Mouse (Mus musculus) CH12.LX (cell line): ENCODE results near the gene Kcnma1. TPM values are rescaled to one million over a fixed set of nuclear protein-coding genes. Genes with fewer than 3 reads are reported as not detected.

Experiments
- DNase-seq: peaks from one replicate; pipeline ENCODE4 v3.0.0-alpha.2; 2013; ENCODE audit errors: extremely low read depth
- H3K27ac ChIP-seq: 2 replicates; pipeline ENCODE4 v1.5.1; 2012; ENCODE audit warnings: low read depth, mild to moderate bottlenecking, control low read depth, moderate library complexity; ENCODE audit not compliant: insufficient read depth
- H3K27me3 ChIP-seq: replicated peaks from 2 replicates; pipeline ENCODE3; 2012; ENCODE audit warnings: inconsistent platforms
- H3K36me3 ChIP-seq, 2 experiments: replicated peaks in 1 of 2; 2 replicates each; pipeline versions ENCODE3 to v1.6.1; 2012; ENCODE audit warnings: inconsistent platforms in 1 of 2, low read length in 1 of 2, mild to moderate bottlenecking in 1 of 2, mixed read lengths in 1 of 2, moderate library complexity in 1 of 2; ENCODE audit not compliant: control insufficient read depth in 1 of 2, insufficient read depth in 1 of 2
- H3K4me1 ChIP-seq, 2 experiments: 2 replicates each; pipeline ENCODE4 v1.6.1; 2012; ENCODE audit warnings: inconsistent platforms in 1 of 2, moderate library complexity in 1 of 2; ENCODE audit not compliant: insufficient read depth in 2 of 2, control insufficient read depth in 1 of 2
- H3K4me2 ChIP-seq: 2 replicates; pipeline ENCODE4 v1.6.1; 2012; ENCODE audit warnings: low read depth, mild to moderate bottlenecking, control low read depth; ENCODE audit not compliant: poor library complexity, insufficient read depth, severe bottlenecking
- H3K4me3 ChIP-seq, 3 experiments: fragments of 150-350 bp in 1 of 3; sonication (generic) in 1 of 3; replicated peaks in 1 of 3; 2 replicates each; pipeline versions ENCODE3 to v1.5.1; 2011 to 2012; ENCODE audit warnings: low read depth in 2 of 3, low read length in 2 of 3, mild to moderate bottlenecking in 2 of 3, moderate library complexity in 2 of 3, control low read depth in 1 of 3, improper control_type of control experiment in 1 of 3, inconsistent platforms in 1 of 3, mixed read lengths in 1 of 3; ENCODE audit not compliant: poor library complexity in 1 of 3
- H3K79me2 ChIP-seq: replicated peaks from 2 replicates; pipeline ENCODE4 v1.6.1; 2012; ENCODE audit warnings: mild to moderate bottlenecking, moderate library complexity; ENCODE audit not compliant: control insufficient read depth, poor library complexity, insufficient read depth, severe bottlenecking; ENCODE audit errors: extremely low read depth
- H3K9ac ChIP-seq: 2 replicates; pipeline ENCODE4 v1.6.1; 2012; ENCODE audit warnings: low read depth, mild to moderate bottlenecking, control low read depth, moderate library complexity; ENCODE audit not compliant: insufficient read depth
- H3K9me3 ChIP-seq: replicated peaks from 2 replicates; pipeline ENCODE3; 2012; ENCODE audit warnings: low read length, inconsistent platforms, mixed read lengths
- CHD1 ChIP-seq: IDR thresholded peaks from 2 replicates; pipeline ENCODE4 v1.6.1; 2012; ENCODE audit warnings: low read depth, low read length, improper control_type of control experiment, inconsistent platforms
- E2F4 ChIP-seq: IDR thresholded peaks from 2 replicates; pipeline ENCODE4 v1.6.1; 2011; ENCODE audit warnings: low read depth, low read length, improper control_type of control experiment; ENCODE audit not compliant: insufficient replicate concordance
- ELF1 ChIP-seq: IDR thresholded peaks from 2 replicates; pipeline ENCODE4 v1.6.1; 2014; ENCODE audit warnings: low read depth, mild to moderate bottlenecking, inconsistent platforms, low read length, improper control_type of control experiment
- EP300 ChIP-seq: IDR thresholded peaks from 2 replicates; pipeline ENCODE4 v1.6.1; 2011; ENCODE audit warnings: low read length, improper control_type of control experiment
- GABPA ChIP-seq: IDR thresholded peaks from 2 replicates; pipeline ENCODE4 v1.6.1; 2012; ENCODE audit warnings: low read depth, low read length, improper control_type of control experiment, inconsistent platforms; ENCODE audit not compliant: insufficient replicate concordance
- MAFK ChIP-seq: IDR thresholded peaks from 2 replicates; pipeline ENCODE4 v1.6.1; 2011; ENCODE audit warnings: low read length, improper control_type of control experiment; ENCODE audit not compliant: insufficient replicate concordance
- MAX ChIP-seq: IDR thresholded peaks from 2 replicates; pipeline ENCODE4 v1.6.1; 2011; ENCODE audit warnings: low read length, improper control_type of control experiment
- MXI1 ChIP-seq: IDR thresholded peaks from 2 replicates; pipeline ENCODE4 v1.6.1; 2011; ENCODE audit warnings: mild to moderate bottlenecking, low read depth, low read length, improper control_type of control experiment
- MYC ChIP-seq: IDR thresholded peaks from 2 replicates; pipeline ENCODE4 v1.6.1; 2011; ENCODE audit warnings: low read depth, mild to moderate bottlenecking, improper control_type of control experiment, low read length
- PAX5 ChIP-seq: IDR thresholded peaks from 2 replicates; pipeline ENCODE4 v1.6.1; 2012; ENCODE audit warnings: low read length, inconsistent platforms, mixed read lengths
- POLR2AphosphoS2 ChIP-seq: IDR thresholded peaks from 2 replicates; pipeline ENCODE4 v1.6.1; 2011; ENCODE audit warnings: low read depth, low read length, improper control_type of control experiment
- SMC3 ChIP-seq: IDR thresholded peaks from 2 replicates; pipeline ENCODE4 v1.6.1; 2011; ENCODE audit warnings: low read depth, low read length, improper control_type of control experiment
- TBP ChIP-seq: conservative IDR thresholded peaks from 2 replicates; pipeline ENCODE4 v1.6.1; 2011; ENCODE audit warnings: low read depth, low read length, improper control_type of control experiment
- UBTF ChIP-seq: IDR thresholded peaks from 2 replicates; pipeline ENCODE4 v1.6.1; 2012; ENCODE audit warnings: low read depth, mild to moderate bottlenecking, inconsistent platforms, low read length, improper control_type of control experiment, moderate library complexity
- USF1 ChIP-seq: IDR thresholded peaks from 2 replicates; pipeline ENCODE4 v1.6.1; 2014; ENCODE audit warnings: low read depth, mild to moderate bottlenecking, inconsistent platforms, low read length, improper control_type of control experiment
- USF2 ChIP-seq: conservative IDR thresholded peaks from 2 replicates; pipeline ENCODE4 v1.6.1; 2011; ENCODE audit warnings: low read depth, low read length, improper control_type of control experiment
- ZKSCAN1 ChIP-seq: IDR thresholded peaks from 2 replicates; pipeline ENCODE4 v1.6.1; 2012; ENCODE audit warnings: low read depth, inconsistent platforms, low read length, improper control_type of control experiment, borderline replicate concordance
- ZNF384 ChIP-seq: IDR thresholded peaks from 2 replicates; pipeline ENCODE4 v1.6.1; 2012; ENCODE audit warnings: low read depth, low read length, improper control_type of control experiment, inconsistent platforms
- dilution Hi-C: fragments of 300-500 bp; cut with MboI; formaldehyde crosslinking; loops from 2 replicates; pipeline ENCODE4 v1.14.3; 2020; ENCODE audit warnings: low sequenced_read_pairs; ENCODE audit not compliant: extremely low pct_unique_long_range_greater_than_20kb, extremely low pct_ligation_motif_present
- in situ Hi-C: fragments of 300-500 bp; cut with MboI; formaldehyde crosslinking; loops from 3 replicates; pipeline ENCODE4 v1.14.3; 2019; ENCODE audit warnings: low sequenced_read_pairs, low pct_ligation_motif_present, low pct_unique_long_range_greater_than_20kb, mixed read lengths
- polyA plus RNA-seq: library from polyadenylated mRNA; unstranded; fragments of >175 nt; gene quantifications from 2 replicates; pipeline ENCODE4 v1.2.1, GENCODE M21; 2012; ENCODE audit warnings: low read depth; ENCODE audit not compliant: insufficient read length
- total RNA-seq, 2 experiments: library from RNA; depleted of rRNA; stranded (reverse); fragments of 300-350 nt in 1 of 2; fragments of >200 nt in 1 of 2; gene quantifications; 2 replicates each; pipeline ENCODE4 v1.2.3; 2012 to 2014

The Kcnma1 gene
- total and polyA plus RNA-seq, 3 experiments = 0.10 to 0.17 (median 0.12) TPM

DNA sequence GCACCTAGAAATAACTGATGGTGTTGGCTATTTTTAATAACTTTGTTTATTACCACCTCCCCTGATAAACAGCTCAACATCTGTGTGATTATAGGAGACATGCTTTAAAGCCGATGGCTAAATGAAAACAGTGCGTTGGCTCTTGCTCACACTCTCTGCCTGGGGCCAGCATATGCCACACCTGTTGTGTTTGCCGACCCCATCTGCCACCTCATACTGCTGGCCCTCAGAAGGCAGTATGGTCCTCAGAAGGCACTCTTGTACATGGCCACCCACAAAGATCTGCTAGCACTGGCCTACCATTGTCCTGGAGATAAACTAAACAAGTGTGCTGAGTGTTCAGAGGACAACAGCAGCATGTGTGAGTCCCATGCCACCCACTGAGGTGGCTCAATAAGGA lies 118.3 kb downstream of the Kcnma1 start:
- Histone ChIP-seq H3K79me2 (no peaks in the 10 kb centered on the region), H3K4me3 (no peak overlapping the region), H3K36me3 (no peaks in the 10 kb centered on the region), H3K27me3 (no peaks in the 10 kb centered on the region), H3K9me3 (peaks cover 35% of the 10 kb centered on the region), H3K27ac (no peak overlapping the region), H3K4me1 (peaks cover 0 to 6% of the 10 kb centered on the region in 2 experiments; a peak in 1 of 4 replicates), H3K9ac (no peak overlapping the region), H3K4me2 (no peak overlapping the region)
- no peak for DNase-seq
- in situ Hi-C loops (no loop called here), dilution Hi-C loops (no loop called here)
- no peak for TF ChIP-seq UBTF
- no peak for TF ChIP-seq GABPA
- TF ChIP-seq SMC3 = no peak
- TF ChIP-seq POLR2AphosphoS2 = no peak
- no peak for TF ChIP-seq USF2
- TF ChIP-seq MAFK = no peak
- no peak for TF ChIP-seq TBP
- no peak for TF ChIP-seq E2F4

DNA sequence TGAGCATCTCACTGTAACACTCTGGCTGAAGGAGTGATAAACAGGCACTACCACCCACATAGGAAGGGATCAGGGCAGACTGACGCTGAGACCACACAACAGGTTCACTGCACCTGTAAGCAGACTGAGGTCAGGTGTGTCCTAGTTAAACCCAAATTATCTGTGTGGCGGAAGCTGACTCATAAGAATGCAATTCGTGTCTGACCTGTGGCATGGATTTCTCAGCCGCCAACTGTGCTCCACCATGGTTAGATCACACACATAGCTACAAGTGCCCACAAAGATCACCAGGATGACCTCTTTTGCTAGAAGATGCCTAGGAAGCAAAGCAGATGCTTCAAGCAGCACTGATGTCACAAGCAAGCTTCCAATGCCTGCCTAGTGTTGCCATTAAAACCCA lies 128.2 kb downstream of the Kcnma1 start:
- Histone ChIP-seq H3K9ac (no peak overlapping the region), H3K27me3 (no peaks in the 10 kb centered on the region), H3K4me3 (no peak overlapping the region), H3K36me3 (no peaks in the 10 kb centered on the region), H3K9me3 (peaks cover 2% of the 10 kb centered on the region), H3K4me2 (no peak overlapping the region), H3K79me2 (no peaks in the 10 kb centered on the region), H3K4me1 (no peaks in the 10 kb centered on the region), H3K27ac (no peak overlapping the region)
- in situ Hi-C loops = no loop called here
- no peak for DNase-seq
- dilution Hi-C loops = no loop called here
- no peak for TF ChIP-seq ZNF384
- TF ChIP-seq E2F4 = no peak
- TF ChIP-seq USF1 = no peak
- no peak for TF ChIP-seq CHD1
- no peak for TF ChIP-seq MAFK
- TF ChIP-seq MYC = no peak
- no peak for TF ChIP-seq TBP
- TF ChIP-seq EP300 = no peak
- no peak for TF ChIP-seq MAX

DNA sequence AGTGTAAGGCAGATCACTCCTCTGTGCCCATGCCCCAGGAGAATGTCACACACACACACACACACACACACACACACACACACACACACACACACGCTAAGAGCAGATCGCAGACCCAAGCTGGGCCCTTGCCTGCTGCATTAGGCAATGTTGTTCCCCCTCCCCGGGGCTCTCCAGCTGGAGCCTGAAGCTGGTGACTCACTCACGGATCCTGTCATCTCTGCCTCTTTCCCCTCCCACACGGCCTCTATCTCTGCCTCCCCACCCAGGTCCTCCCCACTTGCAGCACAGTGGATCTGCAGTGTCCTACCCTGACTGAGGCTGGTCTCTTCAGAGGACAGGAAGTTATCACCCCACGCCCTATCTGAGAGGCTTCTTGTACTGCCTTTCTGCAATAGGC lies 128.8 kb downstream of the Kcnma1 start:
- in situ Hi-C loops = no loop called here
- no peak overlapping the region for H3K9ac ChIP-seq
- H3K4me2 ChIP-seq = no peak overlapping the region
- H3K27ac ChIP-seq = no peak overlapping the region
- H3K27me3 ChIP-seq = no peaks in the 10 kb centered on the region
- no peak overlapping the region for H3K4me3 ChIP-seq
- no peak for DNase-seq
- H3K79me2 ChIP-seq = no peaks in the 10 kb centered on the region
- no peak for TF ChIP-seq EP300
- TF ChIP-seq USF2 = no peak
- TF ChIP-seq E2F4 = no peak
- no peak for TF ChIP-seq ZNF384
- TF ChIP-seq MAFK = no peak
- no peak for TF ChIP-seq MXI1
- TF ChIP-seq ZKSCAN1 = no peak
- no peak for TF ChIP-seq ELF1
- TF ChIP-seq MAX = no peak
- no peak for TF ChIP-seq PAX5
- H3K9me3 ChIP-seq = peaks cover 4% of the 10 kb centered on the region
- no peaks in the 10 kb centered on the region for H3K36me3 ChIP-seq
- dilution Hi-C loops = no loop called here
- H3K4me1 ChIP-seq = no peaks in the 10 kb centered on the region
